Mouse (Mus musculus): ENCODE results near the gene Creb3l4. TPM values are rescaled to one million over a fixed set of nuclear protein-coding genes. Genes with fewer than 3 reads are reported as not detected.

The Creb3l4 gene
- polyA plus RNA-seq, 1 experiment, result 2.0 TPM

DNA sequence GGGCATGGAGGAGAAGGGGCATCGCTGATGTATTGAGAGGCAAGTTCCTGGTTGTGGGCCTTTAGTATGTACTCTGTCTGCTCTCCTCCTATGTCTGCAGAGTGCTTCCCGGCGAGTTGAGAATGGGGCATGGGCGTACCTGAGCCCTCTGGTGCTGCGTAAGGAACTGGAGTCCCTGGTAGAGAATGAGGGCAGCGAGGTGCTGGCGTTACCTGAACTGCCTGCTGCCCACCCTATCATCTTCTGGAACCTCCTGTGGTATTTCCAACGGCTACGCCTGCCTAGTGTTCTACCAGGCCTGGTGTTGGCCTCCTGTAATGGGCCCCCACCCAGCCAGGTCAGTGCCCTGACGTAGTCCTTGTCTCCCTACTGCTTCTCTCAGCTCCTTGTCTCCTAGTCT, 34.9 kb upstream of the Creb3l4 start:
- Histone ChIP-seq H3K4me3 (replicated peaks; ENCODE audit: extremely low read depth, low read depth, low read length) (no peak overlapping the region), H3K4me1 (ENCODE audit: control insufficient read depth, insufficient read depth, low read length) (0 out of 2 replicates have a peak, but pooled peaks cover 2% of the 10 kb centered on the region)
- no peak for DNase-seq
- WGBS, result 95% methylated on average over 10 of the region's 10 CpGs
- TF ChIP-seq CTCF (IDR thresholded peaks at IDR 0.05; ENCODE audit: insufficient read depth, low read length) (no peak), POLR2A (IDR thresholded peaks at IDR 0.05; ENCODE audit: borderline replicate concordance, extremely low read depth, low read depth, low read length) (no peak)

GRCm38 (mm10) chr3:90277793-90278192, 34.5 kb upstream of the Creb3l4 start:
- 94% methylated on average over 9 of the region's 9 CpGs for WGBS
- Histone ChIP-seq H3K4me1 (ENCODE audit: control insufficient read depth, insufficient read depth, low read length) (0 out of 2 replicates have a peak, but pooled peaks cover 2% of the 10 kb centered on the region), H3K4me3 (replicated peaks; ENCODE audit: extremely low read depth, low read depth, low read length) (no peak overlapping the region)
- DNase-seq, result no peak
- TF ChIP-seq POLR2A (IDR thresholded peaks at IDR 0.05; ENCODE audit: borderline replicate concordance, extremely low read depth, low read depth, low read length), result no peak
- TF ChIP-seq CTCF (IDR thresholded peaks at IDR 0.05; ENCODE audit: insufficient read depth, low read length), result no peak

DNA sequence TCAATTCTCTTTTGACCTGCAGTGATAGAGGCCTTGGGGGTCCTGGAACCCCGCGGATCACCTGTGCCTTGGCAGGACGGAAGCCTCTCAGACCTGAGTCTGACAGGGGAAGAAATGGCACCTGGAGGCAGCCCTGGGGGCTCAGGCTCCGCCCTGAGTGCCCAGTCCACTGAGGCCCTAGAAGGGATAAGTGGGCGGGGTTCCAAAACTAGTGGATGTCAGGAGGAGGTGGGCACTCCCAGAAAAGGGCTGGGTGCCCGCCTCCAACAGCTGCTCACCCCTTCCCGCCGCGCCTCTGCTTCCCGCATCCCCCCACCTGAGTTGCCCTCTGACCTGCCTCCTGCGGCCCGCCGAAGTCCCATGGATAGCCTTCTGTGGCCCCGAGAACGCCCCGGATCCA, 33.5 kb upstream of the Creb3l4 start:
- no peak for DNase-seq
- TF ChIP-seq CTCF (IDR thresholded peaks at IDR 0.05; ENCODE audit: insufficient read depth, low read length), result no peak
- no peak for TF ChIP-seq POLR2A (IDR thresholded peaks at IDR 0.05; ENCODE audit: borderline replicate concordance, extremely low read depth, low read depth, low read length)
- 72% methylated on average over 16 of the region's 16 CpGs for WGBS
- no peak overlapping the region for H3K4me3 ChIP-seq (replicated peaks; ENCODE audit: extremely low read depth, low read depth, low read length)
- H3K4me1 ChIP-seq (ENCODE audit: control insufficient read depth, insufficient read depth, low read length), result 0 out of 2 replicates have a peak, but pooled peaks cover 2% of the 10 kb centered on the region

- no peak for DNase-seq
- Histone ChIP-seq H3K4me1 (ENCODE audit: control insufficient read depth, insufficient read depth, low read length) (0 out of 2 replicates have a peak, but pooled peaks cover 2% of the 10 kb centered on the region), H3K4me3 (replicated peaks; ENCODE audit: extremely low read depth, low read depth, low read length) (no peak overlapping the region)
- 92% methylated on average over 11 of the region's 11 CpGs for WGBS
- TF ChIP-seq CTCF (IDR thresholded peaks at IDR 0.05; ENCODE audit: insufficient read depth, low read length) (no peak), POLR2A (IDR thresholded peaks at IDR 0.05; ENCODE audit: borderline replicate concordance, extremely low read depth, low read depth, low read length) (no peak)
These were observed 32.0 kb upstream of the Creb3l4 start for GRCm38 (mm10) chr3:90275286-90275685.

GRCm38 (mm10) chr3:90273855-90274254, 30.5 kb upstream of the Creb3l4 start:
- 93% methylated on average over 22 of the region's 22 CpGs for WGBS
- no peak overlapping the region for H3K4me3 ChIP-seq (replicated peaks; ENCODE audit: extremely low read depth, low read depth, low read length)
- no peak for DNase-seq
- no peaks in the 10 kb centered on the region for H3K4me1 ChIP-seq (ENCODE audit: control insufficient read depth, insufficient read depth, low read length)
- TF ChIP-seq POLR2A (IDR thresholded peaks at IDR 0.05; ENCODE audit: borderline replicate concordance, extremely low read depth, low read depth, low read length) (no peak), CTCF (IDR thresholded peaks at IDR 0.05; ENCODE audit: insufficient read depth, low read length) (no peak)

DNA sequence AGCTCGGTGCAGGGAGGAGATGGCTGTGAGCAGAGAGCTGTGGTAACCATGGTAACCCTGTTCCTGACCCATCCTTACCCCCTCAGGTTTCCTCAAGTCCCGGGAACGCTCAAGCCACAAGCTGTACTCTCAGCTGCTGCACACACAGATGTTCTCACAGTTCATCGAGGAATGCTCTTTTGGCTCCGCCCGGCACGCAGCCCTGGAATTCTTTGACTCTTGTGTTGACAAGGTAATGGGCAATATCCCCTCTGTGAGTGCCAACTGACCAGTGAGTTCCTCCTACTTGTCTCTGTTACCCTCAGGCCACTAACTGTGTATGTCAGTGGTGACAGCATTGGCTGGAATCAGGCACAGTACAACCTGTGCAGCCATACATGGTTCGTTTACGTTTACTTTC, 28.9 kb upstream of the Creb3l4 start:
- Histone ChIP-seq H3K4me1 (ENCODE audit: control insufficient read depth, insufficient read depth, low read length) (no peaks in the 10 kb centered on the region; the same call in 1 of the 2 replicates), H3K4me3 (replicated peaks; ENCODE audit: extremely low read depth, low read depth, low read length) (no peak overlapping the region)
- WGBS, result 67% methylated on average over 9 of the region's 9 CpGs
- DNase-seq, result no peak
- TF ChIP-seq POLR2A (IDR thresholded peaks at IDR 0.05; ENCODE audit: borderline replicate concordance, extremely low read depth, low read depth, low read length) (no peak), CTCF (IDR thresholded peaks at IDR 0.05; ENCODE audit: insufficient read depth, low read length) (no peak)

DNA sequence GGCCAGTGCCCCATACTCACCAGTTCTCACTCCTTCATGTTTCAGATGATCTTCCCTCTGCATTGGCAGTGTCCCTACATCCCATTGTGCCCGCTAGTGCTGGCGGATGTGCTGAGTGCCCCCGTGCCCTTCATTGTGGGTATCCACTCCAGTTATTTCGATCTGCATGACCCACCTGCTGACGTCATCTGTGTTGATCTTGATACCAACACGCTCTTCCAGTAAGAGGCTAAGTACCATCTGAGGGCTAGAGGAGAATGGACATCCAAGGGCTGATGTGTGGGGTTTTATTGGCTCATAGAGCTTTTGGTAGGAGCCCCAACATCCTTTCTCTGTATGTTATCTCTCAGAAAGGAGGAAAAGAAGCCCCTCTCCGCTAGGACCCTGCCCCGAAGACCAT, 27.5 kb upstream of the Creb3l4 start:
- no peaks in the 10 kb centered on the region; the same call in 1 of the 2 replicates for H3K4me1 ChIP-seq (ENCODE audit: control insufficient read depth, insufficient read depth, low read length)
- no peak overlapping the region for H3K4me3 ChIP-seq (replicated peaks; ENCODE audit: extremely low read depth, low read depth, low read length)
- DNase-seq, result no peak
- no peak for TF ChIP-seq CTCF (IDR thresholded peaks at IDR 0.05; ENCODE audit: insufficient read depth, low read length)
- TF ChIP-seq POLR2A (IDR thresholded peaks at IDR 0.05; ENCODE audit: borderline replicate concordance, extremely low read depth, low read depth, low read length), result no peak
- WGBS, result 94% methylated on average over 8 of the region's 8 CpGs

DNA sequence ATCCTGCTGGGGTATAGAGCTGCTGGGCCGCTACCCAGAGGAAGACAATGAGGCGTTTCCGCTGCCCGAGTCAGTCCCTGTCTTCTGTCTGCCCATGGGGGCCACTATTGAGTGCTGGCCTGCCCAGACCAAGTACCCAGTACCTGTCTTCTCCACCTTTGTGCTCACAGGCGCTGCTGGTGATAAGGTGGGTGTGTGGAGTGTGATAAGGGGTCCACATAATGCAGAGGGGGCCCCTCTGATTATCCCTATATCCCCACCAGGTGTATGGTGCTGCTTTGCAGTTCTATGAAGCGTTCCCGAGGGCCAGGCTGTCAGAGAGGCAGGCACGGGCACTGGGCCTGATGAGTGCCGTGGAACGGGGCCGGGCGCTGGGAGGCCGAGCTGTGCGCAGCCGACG, 25.7 kb upstream of the Creb3l4 start:
- WGBS, result 93% methylated on average over 16 of the region's 16 CpGs
- no peak for DNase-seq
- no peak for TF ChIP-seq CTCF (IDR thresholded peaks at IDR 0.05; ENCODE audit: insufficient read depth, low read length)
- no peak for TF ChIP-seq POLR2A (IDR thresholded peaks at IDR 0.05; ENCODE audit: borderline replicate concordance, extremely low read depth, low read depth, low read length)
- Histone ChIP-seq H3K4me3 (replicated peaks; ENCODE audit: extremely low read depth, low read depth, low read length) (no peak overlapping the region), H3K4me1 (ENCODE audit: control insufficient read depth, insufficient read depth, low read length) (peaks cover 4% of the 10 kb centered on the region)

DNA sequence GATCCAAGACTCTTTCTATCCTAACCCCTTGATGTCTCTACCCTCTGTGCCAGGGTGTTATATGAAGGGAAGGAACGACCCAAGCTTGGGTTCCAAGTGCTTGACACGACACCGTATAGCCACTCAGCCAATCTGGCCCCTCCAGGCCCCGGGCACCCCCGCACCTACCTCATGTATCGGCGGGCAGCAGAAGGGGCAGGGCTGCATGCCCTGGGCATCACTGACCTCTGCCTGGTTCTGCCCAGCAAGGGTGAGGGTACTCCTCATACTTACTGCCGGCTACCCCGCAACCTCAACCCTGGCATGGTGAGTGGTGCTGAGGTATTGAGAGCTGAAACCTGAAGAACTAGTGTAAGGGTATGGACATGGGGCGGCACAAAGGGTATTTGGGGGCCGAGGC, 24.9 kb upstream of the Creb3l4 start:
- no peak for DNase-seq
- TF ChIP-seq POLR2A (IDR thresholded peaks at IDR 0.05; ENCODE audit: borderline replicate concordance, extremely low read depth, low read depth, low read length) (no peak), CTCF (IDR thresholded peaks at IDR 0.05; ENCODE audit: insufficient read depth, low read length) (no peak)
- Histone ChIP-seq H3K4me3 (replicated peaks; ENCODE audit: extremely low read depth, low read depth, low read length) (no peak overlapping the region), H3K4me1 (ENCODE audit: control insufficient read depth, insufficient read depth, low read length) (peaks cover 4% of the 10 kb centered on the region)
- 96% methylated on average over 11 of the region's 11 CpGs for WGBS

DNA sequence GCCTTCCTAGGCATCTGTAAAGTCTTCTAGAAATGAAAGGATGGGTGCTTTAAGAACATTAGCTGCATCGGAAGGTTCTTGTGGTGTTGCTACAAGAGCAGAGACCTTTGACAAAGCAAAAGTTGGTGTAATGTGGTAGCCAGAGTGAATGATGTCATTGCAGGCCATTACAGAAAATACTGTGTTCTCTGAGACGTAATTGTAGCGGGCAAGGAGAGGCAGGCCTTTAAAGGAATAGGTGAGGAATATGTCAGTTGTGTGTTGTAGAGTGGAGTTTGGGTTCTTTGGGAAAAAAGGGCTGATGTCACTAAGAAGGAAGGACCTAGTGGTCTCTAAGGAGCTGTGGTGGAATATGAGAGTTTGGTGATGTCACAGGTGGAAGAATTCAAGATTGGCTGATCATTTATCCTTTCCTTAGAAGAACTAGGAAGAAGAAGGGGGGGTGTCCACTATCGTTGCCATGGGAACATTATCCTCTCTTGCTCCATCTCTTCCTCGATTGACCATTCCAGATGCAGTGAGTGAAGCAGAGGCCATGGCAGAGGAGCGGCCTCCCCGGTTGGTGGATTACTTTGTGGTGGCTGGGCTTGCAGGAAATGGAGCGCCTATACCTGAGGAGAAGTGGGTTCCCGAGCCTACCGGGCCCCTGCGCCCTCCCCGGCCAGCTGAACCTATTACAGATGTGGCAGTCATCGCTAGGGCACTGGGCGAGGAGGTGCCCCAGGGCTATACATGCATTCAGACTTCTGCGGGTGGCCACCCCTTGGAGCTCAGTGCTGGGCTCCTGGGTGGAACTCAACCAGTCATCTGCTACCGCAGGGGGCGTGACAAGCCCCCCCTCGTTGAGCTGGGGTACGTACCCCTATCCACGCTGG, 23.8 kb upstream of the Creb3l4 start:
- DNase-seq, result no peak
- H3K4me1 ChIP-seq (ENCODE audit: control insufficient read depth, insufficient read depth, low read length), result peaks cover 4% of the 10 kb centered on the region
- no peak for TF ChIP-seq POLR2A (IDR thresholded peaks at IDR 0.05; ENCODE audit: borderline replicate concordance, extremely low read depth, low read depth, low read length)
- TF ChIP-seq CTCF (IDR thresholded peaks at IDR 0.05; ENCODE audit: insufficient read depth, low read length), result no peak
- H3K4me3 ChIP-seq (replicated peaks; ENCODE audit: extremely low read depth, low read depth, low read length), result peak overlapping the region; percentile 15
- WGBS, result 85% methylated on average over 20 of the region's 20 CpGs

All from lung, adult 2 months (tissue).